Mouse (Mus musculus) midbrain, embryonic 16.5 days (tissue): Measurements from ENCODE around the gene Tcf7l2. TPM values are rescaled to one million over a fixed set of nuclear protein-coding genes. Genes with fewer than 3 reads are reported as not detected.

Experiments used
- ATAC-seq: fragments of 200-750 bp; cut with Nextera tagmentation; 2 replicates; pipeline ENCODE4 v1.8.0; 2017; ENCODE audit warnings: moderate TSS enrichment
- H3K27ac ChIP-seq: fragments of 300-500 bp; sonication (generic); 2 replicates; pipeline ENCODE4 v1.5.1; 2014; ENCODE audit warnings: mild to moderate bottlenecking, low read length, mixed read lengths
- H3K27me3 ChIP-seq: fragments of 300-500 bp; sonication (generic); 2 replicates; pipeline ENCODE4 v1.6.1; 2014; ENCODE audit warnings: low read depth, low read length, mixed read lengths; ENCODE audit not compliant: control insufficient read depth, insufficient read depth
- H3K36me3 ChIP-seq: fragments of 300-500 bp; sonication (generic); 2 replicates; pipeline ENCODE4 v1.6.1; 2014; ENCODE audit warnings: mild to moderate bottlenecking, low read length, moderate library complexity, mixed read lengths; ENCODE audit not compliant: control insufficient read depth, insufficient read depth
- H3K4me1 ChIP-seq: fragments of 300-500 bp; sonication (generic); 2 replicates; pipeline ENCODE4 v1.6.1; 2014; ENCODE audit warnings: mild to moderate bottlenecking, low read length, mixed read lengths; ENCODE audit not compliant: control insufficient read depth, insufficient read depth
- H3K4me2 ChIP-seq: fragments of 300-500 bp; sonication (generic); 2 replicates; pipeline ENCODE4 v1.6.1; 2014; ENCODE audit warnings: mild to moderate bottlenecking, low read length, mixed read lengths
- H3K4me3 ChIP-seq: fragments of 300-500 bp; sonication (generic); 2 replicates; pipeline ENCODE4 v1.5.1; 2014; ENCODE audit warnings: low read depth, mild to moderate bottlenecking, low read length, moderate library complexity, mixed read lengths
- H3K9ac ChIP-seq: fragments of 300-500 bp; sonication (generic); 2 replicates; pipeline ENCODE4 v1.6.1; 2014; ENCODE audit warnings: low read depth, low read length, mixed read lengths
- H3K9me3 ChIP-seq: fragments of 300-500 bp; sonication (generic); replicated peaks from 2 replicates; pipeline ENCODE4 v1.6.1; 2014; ENCODE audit warnings: mild to moderate bottlenecking, low read length, mixed read lengths; ENCODE audit not compliant: control insufficient read depth, poor library complexity, severe bottlenecking
- WGBS: fragments of 180-500 bp; shearing (Covaris S2); extraction: QIAGEN DNeasy Blood & Tissue Kit; methylation state at CpG from one replicate; pipeline ENCODE4 v1.1.7; 2014; 5-methylcytosine and 5-hydroxymethylcytosine counted together
- polyA plus RNA-seq: library from polyadenylated mRNA; unstranded; fragments of >200 nt; fragmentation: Nextera tagmentation; extraction: Ambion mirVana; gene quantifications from 2 replicates; pipeline ENCODE4 v1.2.1, GENCODE M21; 2015

The Tcf7l2 gene
- polyA plus RNA-seq, 1 experiment from 2014 or later: 824 TPM

- H3K36me3 ChIP-seq: peaks cover 4% of the 10 kb centered on the region; the same call in 1 of the 2 replicates
- H3K9me3 ChIP-seq: peaks cover 2% of the 10 kb centered on the region; the same call in 1 of the 2 replicates
- peak overlapping the region; percentile 77 for H3K27ac ChIP-seq
- peaks cover 41% of the 10 kb centered on the region for H3K4me1 ChIP-seq
- no peak overlapping the region for H3K4me2 ChIP-seq
- ATAC-seq: no peak
- H3K27me3 ChIP-seq: no peaks in the 10 kb centered on the region
- H3K9ac ChIP-seq: no peak overlapping the region
- no peak overlapping the region for H3K4me3 ChIP-seq
- 91% methylated on average over 8 of the region's 8 CpGs for WGBS
Observed at GRCm38 (mm10) chr19:55912813-55913212, 171.2 kb downstream of the Tcf7l2 start.

- H3K9me3 ChIP-seq: peaks cover 2% of the 10 kb centered on the region; the same call in 1 of the 2 replicates
- peak overlapping the region; percentile 77 for H3K27ac ChIP-seq
- peaks cover 38% of the 10 kb centered on the region for H3K4me1 ChIP-seq
- peaks cover 4% of the 10 kb centered on the region; the same call in 1 of the 2 replicates for H3K36me3 ChIP-seq
- peak overlapping the region; percentile 14 for H3K4me2 ChIP-seq
- no peak for ATAC-seq
- no peaks in the 10 kb centered on the region for H3K27me3 ChIP-seq
- no peak overlapping the region for H3K4me3 ChIP-seq
- peak overlapping the region; percentile 47 for H3K9ac ChIP-seq
- 54% methylated on average over 10 of the region's 10 CpGs for WGBS
Observed at GRCm38 (mm10) chr19:55913585-55913984, 172.0 kb downstream of the Tcf7l2 start.

- Histone ChIP-seq H3K4me3 (no peak overlapping the region), H3K4me1 (peaks cover 34% of the 10 kb centered on the region), H3K36me3 (peaks cover 9% of the 10 kb centered on the region), H3K27ac (peak overlapping the region; percentile 77), H3K9me3 (peaks cover 2% of the 10 kb centered on the region; the same call in 1 of the 2 replicates), H3K27me3 (no peaks in the 10 kb centered on the region), H3K9ac (no peak overlapping the region), H3K4me2 (peak overlapping the region; percentile 5; the same call in 1 of the 2 replicates)
- peak; percentile 75 for ATAC-seq
- 32% methylated on average over 20 of the region's 20 CpGs for WGBS
Observed at GRCm38 (mm10) chr19:55914614-55915211, 173.1 kb downstream of the Tcf7l2 start.

- Histone ChIP-seq H3K9me3 (peaks cover 2% of the 10 kb centered on the region; the same call in 1 of the 2 replicates), H3K4me3 (no peak overlapping the region), H3K4me1 (peaks cover 31% of the 10 kb centered on the region), H3K36me3 (peaks cover 9% of the 10 kb centered on the region), H3K27me3 (no peaks in the 10 kb centered on the region), H3K27ac (peak overlapping the region; percentile 77), H3K9ac (no peak overlapping the region), H3K4me2 (no peak overlapping the region)
- no peak for ATAC-seq
- WGBS: 70% methylated on average over 7 of the region's 7 CpGs
Observed at GRCm38 (mm10) chr19:55915506-55915905, 173.9 kb downstream of the Tcf7l2 start.

GRCm38 (mm10) chr19:55916211-55916610, 174.6 kb downstream of the Tcf7l2 start:
- no peak overlapping the region for H3K9ac ChIP-seq
- H3K4me2 ChIP-seq: no peak overlapping the region
- 91% methylated on average over 3 of the region's 3 CpGs for WGBS
- peaks cover 2% of the 10 kb centered on the region; the same call in 1 of the 2 replicates for H3K9me3 ChIP-seq
- H3K4me1 ChIP-seq: peaks cover 30% of the 10 kb centered on the region
- no peak for ATAC-seq
- H3K27ac ChIP-seq: peak overlapping the region; percentile 71
- peaks cover 9% of the 10 kb centered on the region for H3K36me3 ChIP-seq
- H3K4me3 ChIP-seq: no peak overlapping the region
- no peaks in the 10 kb centered on the region for H3K27me3 ChIP-seq

- WGBS: 13% methylated on average over 12 of the region's 12 CpGs
- ATAC-seq: no peak
- Histone ChIP-seq H3K9me3 (no peaks in the 10 kb centered on the region), H3K4me1 (peaks cover 16% of the 10 kb centered on the region; the same call in 1 of the 2 replicates), H3K27me3 (no peaks in the 10 kb centered on the region), H3K4me2 (no peak overlapping the region), H3K27ac (peak overlapping the region; percentile 65), H3K36me3 (peaks cover 8% of the 10 kb centered on the region), H3K4me3 (no peak overlapping the region), H3K9ac (no peak overlapping the region)
Observed at GRCm38 (mm10) chr19:55923789-55924426, 182.3 kb downstream of the Tcf7l2 start.

- peaks cover 16% of the 10 kb centered on the region; the same call in 1 of the 2 replicates for H3K4me1 ChIP-seq
- H3K4me3 ChIP-seq: no peak overlapping the region
- ATAC-seq: no peak
- WGBS: 87% methylated on average over 4 of the region's 4 CpGs
- no peaks in the 10 kb centered on the region for H3K27me3 ChIP-seq
- no peak overlapping the region for H3K4me2 ChIP-seq
- H3K36me3 ChIP-seq: peaks cover 3% of the 10 kb centered on the region
- no peak overlapping the region for H3K9ac ChIP-seq
- H3K9me3 ChIP-seq: no peaks in the 10 kb centered on the region
- H3K27ac ChIP-seq: no peak overlapping the region
Observed at GRCm38 (mm10) chr19:55924800-55925199, 183.2 kb downstream of the Tcf7l2 start.

- Histone ChIP-seq H3K9me3 (no peaks in the 10 kb centered on the region), H3K27me3 (no peaks in the 10 kb centered on the region), H3K4me2 (no peak overlapping the region), H3K9ac (no peak overlapping the region), H3K27ac (peak overlapping the region; percentile 72; the same call in 1 of the 2 replicates), H3K4me1 (peaks cover 16% of the 10 kb centered on the region; the same call in 1 of the 2 replicates), H3K4me3 (no peak overlapping the region), H3K36me3 (peaks cover 3% of the 10 kb centered on the region)
- WGBS: 59% methylated on average over 7 of the region's 7 CpGs
- no peak for ATAC-seq
Observed at GRCm38 (mm10) chr19:55925425-55925803, 183.8 kb downstream of the Tcf7l2 start.
